Mouse (Mus musculus): Measurements from ENCODE around the gene Gm28035.

GRCm38 (mm10) chr2:30316136-30316535 is 75.8 kb downstream of the Gm28035 start:
- TF ChIP-seq GATA1 (IDR thresholded peaks at IDR 0.05; ENCODE audit: borderline replicate concordance, low read length) (no peak), FLI1 (IDR thresholded peaks at IDR 0.05; ENCODE audit: low read length) (no peak)
